Mouse (Mus musculus): ENCODE measurements around the gene Ppp3r1.

- TF ChIP-seq CTCF (conservative IDR thresholded peaks at IDR 0.05; ENCODE audit: low read length) (no peak), NANOG (IDR thresholded peaks at IDR 0.05; ENCODE audit: borderline replicate concordance, low read length) (no peak)
Measured at GRCm38 (mm10) chr11:17232792-17233191, 73.7 kb downstream of the Ppp3r1 start.
